Mouse (Mus musculus) mature B cell (primary cell): ENCODE measurements around the gene Mlana.

Experiments used
- in situ Hi-C: fragments of 300-500 bp; cut with MboI; formaldehyde crosslinking; loops from 2 replicates; pipeline ENCODE4 v1.14.3; 2019

The Mlana gene

DNA sequence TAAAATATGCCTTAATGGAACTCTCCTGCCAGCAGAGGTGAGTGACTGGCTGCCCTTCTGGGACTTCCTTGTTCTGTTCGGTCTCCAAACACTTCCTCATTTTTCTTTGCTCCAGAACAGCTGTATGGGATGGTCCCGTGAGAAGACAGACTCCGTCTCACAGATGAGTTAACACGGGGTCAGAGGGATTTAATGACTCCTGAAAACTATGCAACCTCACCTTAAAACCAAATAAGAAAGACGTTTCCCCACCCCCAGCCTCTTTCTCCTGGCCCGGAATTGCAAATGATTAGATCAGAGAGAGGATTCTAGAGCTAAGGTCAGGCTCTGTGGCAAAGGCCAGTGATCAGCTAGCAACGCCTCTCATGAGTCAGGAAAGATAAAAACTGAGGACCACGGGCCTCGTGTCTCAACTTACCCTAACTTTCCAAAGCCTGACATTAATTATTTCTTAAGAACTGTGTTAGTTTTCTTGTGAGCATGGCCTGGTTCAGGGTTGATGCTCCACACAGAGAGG lies 22.0 kb upstream of the Mlana start:
- in situ Hi-C loops, result no loop called here

GRCm38 (mm10) chr19:29676479-29677193 lies 21.0 kb upstream of the Mlana start:
- in situ Hi-C loops, result no loop called here

GRCm38 (mm10) chr19:29678181-29678778 lies 19.3 kb upstream of the Mlana start:
- in situ Hi-C loops, result no loop called here

DNA sequence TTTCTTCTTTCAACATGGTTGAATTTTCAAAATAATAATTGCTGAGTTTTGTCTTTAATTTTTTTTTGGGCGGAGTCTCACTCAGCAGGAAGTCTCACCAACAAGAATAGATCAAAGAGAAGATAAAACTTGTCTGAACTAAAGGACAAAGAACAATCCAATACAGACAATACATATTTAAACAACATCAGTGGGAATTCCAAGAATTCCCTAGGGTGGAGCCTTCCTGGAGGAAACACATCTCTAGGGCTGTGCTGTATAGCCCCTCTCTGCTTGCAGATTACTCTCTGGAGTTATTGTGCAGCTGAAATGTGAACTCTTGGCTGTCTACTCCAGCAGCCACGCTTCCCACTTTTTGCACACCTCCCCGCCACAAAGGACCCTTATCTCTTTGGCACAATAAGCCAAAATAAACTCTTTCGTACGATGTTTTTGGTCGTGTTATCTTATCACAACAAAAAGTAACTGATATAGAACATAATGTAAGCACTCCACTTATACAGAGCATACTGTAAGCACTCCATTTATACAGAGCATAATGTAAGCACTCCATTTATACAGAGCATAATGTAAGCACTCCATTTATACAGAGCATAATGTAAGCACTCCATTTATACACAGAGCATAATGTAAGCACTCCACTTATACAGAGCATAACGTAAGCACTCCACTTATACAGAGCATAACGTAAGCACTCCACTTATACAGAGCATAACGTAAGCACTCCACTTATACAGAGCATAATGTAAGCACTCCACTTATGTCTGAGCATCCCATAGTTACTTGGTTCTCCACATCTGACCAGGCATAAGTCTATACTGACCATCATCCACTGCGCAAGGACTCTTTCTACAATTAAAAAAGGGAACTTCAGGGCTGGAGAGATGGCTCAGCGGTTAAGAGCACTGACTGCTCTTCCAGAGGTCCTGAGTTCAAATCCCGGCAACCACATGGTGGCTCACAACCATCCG lies 17.2 kb upstream of the Mlana start:
- in situ Hi-C loops, result no loop called here

- in situ Hi-C loops, result no loop called here
These were observed 13.6 kb upstream of the Mlana start for GRCm38 (mm10) chr19:29683844-29684540.

- in situ Hi-C loops, result no loop called here
These were observed 2.6 kb upstream of the Mlana start for GRCm38 (mm10) chr19:29695071-29695470.

DNA sequence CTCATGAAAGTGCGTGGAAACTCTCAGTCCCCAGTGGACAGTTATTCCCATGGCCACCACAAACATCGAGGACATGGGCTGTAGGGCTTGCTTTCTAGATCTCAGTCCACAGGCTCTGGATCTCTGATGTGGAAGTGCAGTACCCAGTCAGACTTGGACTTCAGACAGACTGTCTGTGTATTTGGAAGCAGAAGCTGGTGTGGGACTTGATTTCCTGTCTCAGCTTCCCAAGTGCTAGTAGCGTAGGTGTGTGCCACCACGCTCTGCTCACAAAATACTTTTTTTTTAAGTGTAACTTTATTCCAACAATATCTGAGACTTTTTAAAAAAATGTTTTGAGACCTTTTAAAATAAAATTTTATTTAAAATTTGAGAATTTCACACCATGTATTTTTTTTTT lies 1.3 kb upstream of the Mlana start:
- in situ Hi-C loops, result no loop called here

- in situ Hi-C loops, result no loop called here
These were observed 784 bp upstream of the Mlana start for GRCm38 (mm10) chr19:29696840-29697239.

- in situ Hi-C loops, result no loop called here
These were observed 4.1 kb downstream of the Mlana start for GRCm38 (mm10) chr19:29701707-29702106.

DNA sequence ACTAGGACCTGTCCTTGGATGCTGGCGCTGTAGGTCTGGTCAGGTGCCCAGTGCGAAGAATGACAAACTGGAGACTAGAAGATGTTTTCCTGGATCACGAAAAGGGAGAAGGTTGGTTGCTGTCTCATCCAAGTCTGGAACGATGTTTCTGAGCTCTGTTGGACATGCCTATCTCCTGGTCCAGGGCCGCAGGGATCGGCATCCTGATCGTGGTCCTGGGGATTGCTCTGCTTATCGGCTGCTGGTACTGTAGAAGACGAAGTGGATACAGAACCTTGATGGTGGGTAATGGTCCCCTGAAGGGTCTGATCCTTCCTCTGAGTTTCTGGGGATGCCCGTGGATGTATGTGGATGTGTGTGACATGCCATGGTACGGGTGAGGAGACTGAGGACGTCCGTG lies 6.8 kb downstream of the Mlana start:
- in situ Hi-C loops, result no loop called here

DNA sequence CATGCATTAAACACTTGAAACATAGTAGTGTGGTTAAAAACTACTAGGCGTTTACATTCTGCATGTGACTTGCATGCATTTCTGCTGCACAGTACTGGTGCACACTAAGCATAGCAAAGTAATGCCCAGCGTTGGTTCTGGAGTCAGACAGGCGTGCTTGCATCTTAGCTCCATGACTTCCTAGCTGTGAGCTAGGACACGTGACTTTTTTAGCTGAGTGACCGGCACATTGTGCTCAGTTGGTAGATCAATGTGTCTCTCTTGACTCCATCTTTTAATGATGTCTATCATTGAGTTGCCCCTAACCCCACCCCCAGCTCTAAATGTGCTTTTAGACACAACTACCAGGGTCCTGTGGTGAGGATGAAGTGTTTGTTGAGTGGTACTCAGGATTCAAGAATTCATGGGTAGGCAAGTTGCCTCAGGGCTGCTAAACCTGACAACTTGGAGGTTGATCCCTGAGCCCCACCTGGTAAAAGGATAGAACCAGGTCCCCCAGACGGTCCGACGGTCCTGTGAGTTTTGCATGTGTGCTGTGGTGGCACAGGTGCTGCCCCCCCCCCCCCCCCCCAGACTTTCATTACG lies 9.8 kb downstream of the Mlana start:
- in situ Hi-C loops, result no loop called here

DNA sequence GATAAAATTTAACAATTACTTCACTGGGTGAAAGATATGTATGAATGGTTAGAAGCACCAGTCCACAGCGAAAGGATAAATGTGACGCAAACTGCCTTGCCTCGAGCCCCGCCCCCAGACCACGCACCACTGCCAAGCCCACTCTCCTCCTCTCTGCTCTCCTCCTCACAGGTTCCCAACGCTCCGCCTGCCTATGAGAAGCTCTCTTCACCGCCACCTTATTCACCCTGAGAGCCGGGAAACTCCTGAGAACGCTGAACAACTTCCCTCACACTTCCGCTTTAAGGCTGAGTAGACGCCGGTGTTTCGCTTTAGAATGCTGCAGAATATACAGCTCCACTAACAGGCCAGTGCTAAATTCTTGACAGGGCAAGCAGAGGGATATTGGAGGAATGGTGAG lies 10.4 kb downstream of the Mlana start:
- in situ Hi-C loops, result no loop called here

- in situ Hi-C loops, result no loop called here
These were observed 10.8 kb downstream of the Mlana start for GRCm38 (mm10) chr19:29708461-29708860.

DNA sequence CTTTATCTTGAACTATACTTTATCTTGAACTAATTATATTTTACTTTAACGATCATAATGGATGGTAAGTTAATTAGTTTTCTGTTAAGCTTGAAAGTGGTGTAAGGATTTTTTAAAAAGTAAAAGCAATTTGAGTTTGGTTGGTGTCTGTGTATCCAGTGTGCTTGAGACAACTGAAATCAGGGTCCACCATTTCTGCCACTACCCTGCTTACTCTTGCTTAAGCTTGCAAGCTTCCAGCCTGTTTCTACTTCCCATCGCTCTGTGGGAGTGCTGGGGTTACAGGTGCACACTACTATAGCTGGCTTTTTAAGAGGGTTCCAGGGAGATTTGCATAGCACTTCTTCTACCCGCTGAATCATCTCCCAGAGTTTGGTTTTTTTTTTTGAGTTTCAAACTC lies 11.8 kb downstream of the Mlana start:
- in situ Hi-C loops, result no loop called here

- in situ Hi-C loops, result no loop called here
These were observed 15.8 kb downstream of the Mlana start for GRCm38 (mm10) chr19:29713451-29713850.

GRCm38 (mm10) chr19:29717854-29718253 lies 20.2 kb downstream of the Mlana start:
- in situ Hi-C loops, result no loop called here

DNA sequence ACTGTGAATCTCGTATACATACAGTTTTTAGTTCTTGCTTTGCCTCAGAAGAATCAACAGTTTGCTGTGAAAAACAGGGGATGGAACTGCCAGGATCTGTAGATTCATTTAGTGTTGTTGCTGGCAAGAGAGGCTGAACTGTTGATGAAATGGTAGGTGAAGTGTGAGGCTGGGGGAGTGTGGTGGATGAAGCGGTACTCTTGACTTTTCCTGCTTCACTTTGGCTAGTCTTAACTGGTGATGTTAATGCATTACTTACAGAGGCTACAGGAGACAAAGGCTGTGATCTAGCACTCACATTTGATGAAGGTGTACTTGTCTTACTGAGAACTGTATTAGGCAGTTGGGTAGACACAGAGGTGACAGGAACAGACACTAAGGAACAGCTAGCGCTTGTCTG lies 20.9 kb downstream of the Mlana start:
- in situ Hi-C loops, result no loop called here

GRCm38 (mm10) chr19:29735421-29735820 lies 37.8 kb downstream of the Mlana start:
- in situ Hi-C loops, result no loop called here

DNA sequence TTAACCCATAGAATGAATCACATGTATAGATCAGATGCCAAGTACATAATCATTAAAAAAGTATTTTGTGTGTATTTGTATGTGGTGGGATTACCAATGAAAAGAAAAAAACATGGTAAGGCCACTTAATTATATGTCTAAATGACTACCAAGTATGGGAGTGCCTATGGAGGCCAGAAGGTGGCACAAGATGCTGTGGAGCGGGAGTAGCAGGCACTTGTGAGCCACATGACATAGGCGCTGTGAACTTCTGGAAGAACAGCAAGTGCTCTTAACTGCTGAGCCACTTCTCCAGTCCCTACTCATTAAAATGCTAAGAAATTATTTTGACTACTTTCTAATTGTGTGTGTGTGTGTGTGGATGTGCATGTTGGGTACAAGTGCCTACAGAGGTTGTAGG lies 42.0 kb downstream of the Mlana start:
- in situ Hi-C loops, result no loop called here

- in situ Hi-C loops, result no loop called here
These were observed 43.0 kb downstream of the Mlana start for GRCm38 (mm10) chr19:29740661-29741060.

DNA sequence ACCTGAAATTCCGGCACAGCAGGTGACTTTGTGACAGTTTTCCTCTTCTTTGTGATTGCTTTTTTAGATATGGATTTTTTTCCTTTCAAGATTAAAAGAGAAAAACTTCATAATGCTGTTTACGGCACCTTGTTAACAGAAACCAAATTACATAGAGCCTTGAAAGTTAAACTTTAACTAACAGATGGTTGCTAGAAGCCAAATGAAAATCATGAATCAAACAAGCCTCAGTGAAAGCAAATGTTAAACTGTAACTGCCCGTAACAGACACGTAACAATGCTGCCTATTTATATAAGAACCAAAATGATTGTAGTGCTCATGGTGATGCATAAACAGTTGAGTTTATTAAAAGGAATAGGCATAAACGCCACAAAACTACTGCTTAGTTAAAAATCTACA lies 45.9 kb downstream of the Mlana start:
- in situ Hi-C loops, result no loop called here
